Mouse (Mus musculus) right cerebral cortex, postnatal 25 days (tissue): Measurements from ENCODE around the gene Mlkl.
"Not testable (repeated sequence)": the region's sequence is repeated elsewhere in the genome, so short reads cannot be mapped to it uniquely, and the experiment has no call there.

Experiments
- DNase-seq: peaks from one replicate; pipeline ENCODE4 v3.0.0; 2022

The Mlkl gene

DNA sequence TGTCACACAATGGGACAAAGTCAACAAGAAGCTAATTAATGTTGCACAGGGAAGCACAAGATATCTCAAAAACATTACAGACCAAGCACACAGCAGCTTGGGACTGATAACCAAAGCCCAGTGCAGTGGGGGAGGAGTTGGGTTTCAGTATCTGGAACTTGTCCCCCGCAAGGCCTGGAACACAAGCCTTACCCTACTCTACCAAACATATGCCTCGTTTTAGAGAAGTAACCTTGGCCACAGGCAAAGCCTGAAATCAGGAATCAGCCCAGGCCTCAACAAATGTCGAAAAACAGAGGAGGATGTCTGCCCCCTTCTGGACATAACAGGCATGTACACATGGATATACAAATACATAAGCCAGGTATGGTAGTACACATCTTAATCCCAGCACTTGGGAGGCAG lies 25.2 kb downstream of the Mlkl start:
- DNase-seq: no peak

DNA sequence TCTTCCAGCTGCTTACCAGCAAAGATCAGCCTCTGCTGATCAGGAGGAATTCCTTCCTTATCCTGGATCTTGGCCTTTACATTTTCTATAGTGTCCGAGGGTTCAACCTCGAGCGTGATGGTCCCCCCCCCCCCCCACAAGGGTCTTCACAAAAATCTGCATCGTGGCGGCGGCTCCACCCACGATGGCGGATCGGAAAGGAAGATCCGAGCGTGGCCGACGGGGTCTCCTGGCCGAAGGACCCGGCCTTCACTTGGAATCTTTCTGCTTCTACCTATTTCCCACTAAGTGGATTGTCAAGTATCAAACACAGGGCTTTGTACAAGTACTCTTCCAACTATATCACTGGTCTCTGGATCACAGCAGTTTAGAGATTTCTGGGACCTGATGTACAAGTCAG lies 28.0 kb downstream of the Mlkl start:
- not testable (repeated sequence) for DNase-seq

DNA sequence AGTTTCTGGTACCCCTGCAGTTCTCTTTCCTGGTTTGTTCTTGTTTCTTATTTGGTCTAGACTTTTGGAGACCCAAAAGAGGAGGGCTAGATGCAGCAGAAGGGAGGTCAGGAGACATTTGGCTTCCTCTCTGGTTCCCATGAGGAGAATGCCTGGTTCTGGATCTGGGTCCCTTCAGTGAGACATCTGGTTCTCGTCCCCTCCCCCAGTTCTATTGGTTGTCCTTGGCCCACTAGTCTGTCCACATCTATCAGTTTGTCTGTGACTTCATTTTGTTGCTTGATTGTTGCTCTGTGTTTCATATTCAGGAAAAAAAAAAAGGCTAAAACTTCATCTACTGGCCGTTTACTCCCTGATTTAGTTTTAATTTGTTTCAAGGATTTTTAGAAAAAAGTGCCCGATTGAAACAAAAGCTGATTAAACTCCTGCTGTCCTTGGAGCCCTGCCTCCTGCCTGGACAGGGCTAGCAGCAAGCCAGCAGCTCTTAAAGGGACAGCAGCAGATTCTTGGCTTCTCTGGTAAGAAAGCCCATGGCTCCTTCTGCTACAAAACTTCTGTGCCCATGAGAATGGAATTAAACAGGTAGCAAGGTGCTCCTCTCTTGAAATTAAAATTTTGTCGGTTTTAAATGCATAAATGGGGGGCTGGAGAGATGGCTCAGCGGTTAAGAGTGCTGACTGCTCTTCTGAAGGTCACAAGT lies 32.8 kb downstream of the Mlkl start:
- no peak for DNase-seq

DNA sequence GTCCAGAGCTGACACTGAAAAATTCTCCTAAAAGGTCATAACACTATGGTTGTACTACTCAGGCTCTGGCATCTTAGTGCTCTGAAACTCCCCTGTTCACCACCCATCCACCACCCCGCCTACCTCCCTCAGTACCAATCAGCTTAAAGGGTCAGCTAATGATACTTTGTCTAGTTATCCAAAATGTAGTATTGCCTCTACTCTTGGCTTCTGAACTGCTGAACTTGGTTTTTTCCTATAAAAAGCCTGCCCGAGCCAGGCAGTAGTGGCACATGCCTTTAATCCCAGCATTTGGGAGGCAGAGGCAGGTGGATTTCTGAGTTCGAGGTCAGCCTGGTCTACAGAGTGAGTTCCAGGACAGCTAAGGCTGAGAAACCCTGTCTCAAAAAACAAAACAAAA lies 33.6 kb downstream of the Mlkl start:
- DNase-seq: no peak

DNA sequence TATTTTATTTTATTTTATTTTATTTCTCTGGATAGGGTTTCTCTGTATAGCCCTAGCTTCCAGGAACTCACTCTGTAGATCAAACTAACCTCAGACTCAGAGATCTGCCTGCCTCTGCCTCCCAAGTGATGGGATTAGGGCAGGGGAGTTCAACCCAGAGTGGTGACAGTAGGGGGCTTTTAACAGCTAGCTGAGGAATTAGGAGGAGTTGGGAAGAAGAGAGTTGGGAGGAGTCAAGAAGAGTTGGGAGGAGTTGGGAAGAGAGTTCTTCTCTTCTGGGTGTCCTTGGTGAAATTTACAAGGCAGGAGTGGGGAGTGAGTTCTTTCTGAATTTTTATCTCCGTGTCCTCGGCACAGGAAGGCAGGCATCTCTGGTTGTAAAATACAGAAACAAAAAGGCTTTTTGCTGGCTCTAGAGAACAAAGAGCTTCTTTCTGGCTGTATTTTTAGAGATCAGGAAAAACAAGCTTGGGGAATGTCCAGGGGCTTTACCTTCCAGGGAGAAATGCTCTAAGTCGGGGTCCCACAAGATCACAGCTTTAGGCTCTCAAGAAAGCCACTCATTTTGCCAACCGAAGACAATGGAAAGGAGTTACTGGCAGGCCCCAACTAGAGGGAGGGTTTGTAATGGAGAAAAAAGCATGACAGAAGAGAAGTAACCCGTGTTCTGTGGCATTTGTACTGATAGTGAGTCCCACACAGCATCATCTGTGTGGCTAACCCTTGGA lies 34.7 kb downstream of the Mlkl start:
- not testable (repeated sequence) for DNase-seq

DNA sequence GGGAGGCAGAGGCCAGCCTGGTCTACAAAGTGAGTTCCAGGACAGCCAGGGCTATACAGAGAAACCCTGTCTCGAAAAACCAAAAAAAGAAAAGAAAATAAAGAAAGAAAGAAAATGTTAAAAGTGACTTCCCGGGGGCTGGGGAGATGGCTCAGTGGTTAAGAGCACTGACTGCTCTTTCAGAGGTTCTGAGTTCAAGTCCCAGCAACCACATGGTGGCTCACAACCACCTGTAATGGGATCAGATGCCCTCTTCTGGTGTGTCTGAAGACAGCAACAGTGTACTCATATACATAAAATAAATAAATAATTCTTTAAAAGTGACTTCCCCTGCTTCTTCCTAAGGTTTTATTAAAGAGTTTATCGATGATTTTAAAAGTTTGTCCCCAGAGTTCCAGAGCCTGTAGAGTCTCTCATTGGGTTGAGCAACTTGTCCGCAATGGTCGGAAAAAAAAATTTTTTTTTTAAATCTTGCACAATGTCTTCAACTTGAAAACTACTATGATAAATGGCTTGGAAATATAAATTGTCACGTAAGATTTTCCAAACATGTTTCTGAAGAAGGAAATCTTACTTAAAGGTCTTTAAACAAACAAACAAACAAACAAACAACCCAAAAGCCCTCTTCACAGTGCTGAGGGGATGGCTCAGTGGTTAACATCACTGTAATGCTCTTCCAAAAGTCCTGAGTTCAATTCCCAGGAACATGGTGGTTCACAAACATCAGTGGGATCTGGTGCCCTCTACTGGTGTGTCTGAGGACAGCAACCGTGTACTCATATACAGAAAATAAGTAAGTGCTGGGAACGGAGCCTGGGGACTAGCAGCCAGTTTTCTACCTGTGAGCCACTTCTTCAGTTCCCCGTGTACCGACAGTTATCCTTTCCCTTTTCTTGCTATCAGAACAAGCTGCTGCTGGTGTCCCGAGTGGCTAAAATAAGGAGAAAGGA lies 37.1 kb downstream of the Mlkl start:
- no peak for DNase-seq

DNA sequence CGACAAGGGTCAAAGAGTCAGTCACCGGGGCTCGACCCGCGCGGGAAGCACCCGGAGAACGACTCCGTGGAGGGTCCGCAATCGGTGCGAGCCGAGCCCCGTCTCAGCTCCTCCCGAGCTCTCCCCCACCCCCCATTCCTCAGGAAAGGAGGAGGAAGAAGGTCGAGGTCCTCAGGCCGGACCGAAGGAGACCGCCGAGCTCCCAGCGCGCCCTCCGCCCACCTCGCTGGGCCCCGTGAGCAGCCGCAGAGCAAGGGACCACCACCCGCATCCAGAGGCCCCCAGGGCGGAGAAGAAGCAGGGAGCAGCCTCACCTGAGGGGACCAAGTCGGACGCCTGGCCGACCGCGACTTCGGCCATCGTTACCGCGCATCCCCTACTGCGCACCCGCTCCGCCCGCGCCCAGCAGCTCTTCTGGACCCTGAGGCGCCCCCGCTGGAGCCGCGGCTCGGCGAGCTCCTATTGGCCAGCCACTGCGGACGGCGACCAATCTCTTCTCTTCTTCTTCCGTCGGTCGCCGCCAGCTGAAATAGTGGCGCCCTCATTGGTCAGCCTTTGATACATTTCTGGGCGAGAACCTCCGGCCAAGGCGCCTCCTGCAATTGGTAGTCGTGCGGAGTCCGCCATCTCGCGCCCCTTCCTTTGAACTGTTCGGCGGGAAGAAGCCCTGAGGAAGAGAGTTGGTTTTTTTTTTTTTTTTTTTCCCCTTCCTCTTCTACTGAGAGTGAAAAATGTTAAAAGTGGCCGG lies 38.0 kb downstream of the Mlkl start, which contains the start of gene Rfwd3:
Gene Rfwd3 (minus strand): TSS at position 402 of the 748 bp plus-strand sequence.
- DNase-seq: peak; percentile 96

DNA sequence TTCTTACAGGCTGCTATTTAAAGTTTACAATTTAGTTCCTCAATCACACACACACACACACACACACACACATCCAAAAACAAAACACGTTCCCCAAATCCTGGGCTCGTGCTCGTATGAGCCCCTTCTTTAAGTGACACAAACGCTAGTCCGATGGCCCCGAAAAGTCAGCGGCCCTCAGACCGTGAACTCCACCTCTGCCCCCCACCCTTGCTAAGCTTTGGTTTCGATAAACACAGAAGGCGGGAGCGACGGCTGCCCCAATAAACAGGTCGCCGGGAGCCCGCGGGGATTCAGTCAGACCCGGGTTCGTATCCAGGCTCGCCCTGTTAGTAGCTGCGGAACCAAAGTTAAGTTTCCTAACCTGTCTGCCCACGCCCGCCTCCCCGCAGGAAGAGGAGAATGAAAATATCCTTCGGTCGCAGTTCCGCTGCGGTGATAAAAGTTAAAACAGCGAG lies 38.6 kb downstream of the Mlkl start:
- peak; percentile 9 for DNase-seq

DNA sequence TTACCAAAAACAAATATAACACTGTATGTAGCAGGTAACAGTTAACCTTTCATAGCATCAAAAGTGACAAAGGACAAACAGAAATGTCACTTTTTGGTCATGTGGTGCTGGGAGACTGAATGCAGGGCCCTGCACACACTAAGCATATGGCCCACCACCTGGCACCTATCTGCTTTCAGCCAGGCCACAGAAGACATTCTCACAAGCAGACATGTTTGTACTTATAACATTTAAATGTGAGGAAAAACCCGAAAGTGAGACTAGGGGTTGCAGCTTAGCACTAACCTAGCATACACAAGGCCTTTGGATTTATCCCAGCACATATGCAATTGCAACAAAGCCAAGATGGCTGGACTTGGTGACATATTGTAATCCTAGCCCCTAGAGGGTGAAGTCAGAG lies 40.0 kb downstream of the Mlkl start:
- no peak for DNase-seq

DNA sequence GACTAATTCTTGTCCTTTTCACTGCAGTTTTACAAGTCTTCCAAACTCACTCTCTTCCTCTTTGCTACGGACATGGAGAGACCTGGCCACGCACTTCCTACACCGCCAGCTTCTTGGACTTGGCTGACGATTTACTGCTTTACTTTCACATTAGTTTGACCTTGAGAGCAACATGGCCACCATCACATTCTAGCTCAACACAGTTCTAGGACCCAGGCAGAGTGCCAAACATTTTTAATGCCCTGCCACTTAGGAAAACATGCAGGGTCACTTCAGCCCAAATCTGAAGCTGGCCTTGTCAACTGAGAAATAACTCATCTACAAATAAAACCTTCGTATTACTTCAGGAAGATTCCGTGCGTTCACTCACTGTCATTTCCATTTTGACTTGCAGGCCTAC lies 46.2 kb downstream of the Mlkl start:
- no peak for DNase-seq

DNA sequence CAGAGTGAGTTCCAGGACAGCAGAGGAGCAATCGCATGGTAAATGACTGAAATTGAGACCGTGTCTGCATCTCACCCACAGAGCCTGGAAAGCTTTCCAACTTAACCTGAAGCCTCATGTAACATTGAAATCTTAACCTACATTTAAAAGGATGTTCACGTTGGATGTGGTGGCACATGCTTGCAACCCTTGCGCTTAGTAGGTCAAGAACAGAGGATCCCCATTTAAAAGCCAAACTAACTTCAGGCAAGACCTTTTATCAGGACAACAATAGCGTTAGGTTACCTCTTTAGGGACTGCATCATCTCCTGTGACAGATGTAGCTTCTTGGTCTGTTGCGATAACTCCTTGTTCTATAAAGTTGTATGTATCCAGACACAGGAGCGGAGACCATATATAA lies 47.4 kb downstream of the Mlkl start:
- DNase-seq: no peak

DNA sequence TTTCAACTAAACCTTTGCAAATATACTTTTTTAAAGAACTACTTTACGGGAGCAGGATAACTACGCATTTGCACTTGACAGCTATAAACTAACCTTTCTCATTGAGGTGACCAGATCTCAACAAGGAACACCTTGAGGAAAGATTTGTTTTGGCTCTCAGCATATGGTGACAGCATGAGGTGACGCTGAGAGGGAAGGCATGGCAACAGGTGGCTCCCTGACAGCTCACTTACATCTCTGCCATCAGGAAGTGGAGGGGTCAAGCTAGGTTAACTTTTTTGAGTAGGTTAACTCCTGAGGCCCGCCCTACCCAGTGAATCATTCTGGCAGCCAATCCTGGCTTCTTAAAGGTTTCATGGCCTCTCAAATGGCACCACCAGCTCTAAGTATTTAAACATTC lies 52.4 kb downstream of the Mlkl start:
- no peak for DNase-seq

DNA sequence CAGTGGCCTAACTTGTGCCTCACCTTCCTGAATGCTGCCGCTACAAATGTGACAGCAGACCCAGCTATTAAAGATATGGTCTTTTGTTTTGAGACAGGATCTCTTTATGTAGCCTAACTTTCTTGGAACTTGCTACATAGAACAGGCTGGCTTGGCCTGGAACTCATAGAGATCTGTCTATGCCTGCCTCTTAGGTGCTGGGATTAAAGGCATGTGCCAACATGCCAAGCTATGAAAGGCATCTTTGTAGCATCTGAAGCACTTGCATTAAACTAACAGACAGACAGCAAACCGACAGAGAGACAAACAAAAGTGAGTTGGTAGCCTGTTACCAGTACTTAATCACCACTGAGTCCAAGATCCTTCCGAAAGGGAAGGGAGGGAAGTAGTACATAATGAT lies 55.9 kb downstream of the Mlkl start:
- no peak for DNase-seq

DNA sequence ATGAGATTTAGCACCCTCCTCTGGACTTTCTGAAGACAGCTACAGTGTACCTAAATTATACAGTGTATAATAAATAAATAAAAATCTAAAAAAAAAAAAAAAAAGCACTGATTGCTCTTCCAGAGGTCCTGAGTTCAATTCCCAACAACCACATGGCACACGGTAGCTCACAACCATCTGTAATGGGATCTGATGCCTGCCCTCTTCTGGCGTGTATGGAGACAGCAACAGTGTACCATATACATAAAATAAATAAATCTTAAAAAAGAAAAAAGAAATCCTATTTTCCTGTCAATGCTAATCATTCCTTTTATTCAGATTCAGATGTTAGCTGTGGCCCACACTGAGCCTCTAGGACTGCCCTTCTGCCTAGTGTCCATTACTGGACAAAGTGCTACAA lies 69.7 kb downstream of the Mlkl start:
- DNase-seq: no peak

DNA sequence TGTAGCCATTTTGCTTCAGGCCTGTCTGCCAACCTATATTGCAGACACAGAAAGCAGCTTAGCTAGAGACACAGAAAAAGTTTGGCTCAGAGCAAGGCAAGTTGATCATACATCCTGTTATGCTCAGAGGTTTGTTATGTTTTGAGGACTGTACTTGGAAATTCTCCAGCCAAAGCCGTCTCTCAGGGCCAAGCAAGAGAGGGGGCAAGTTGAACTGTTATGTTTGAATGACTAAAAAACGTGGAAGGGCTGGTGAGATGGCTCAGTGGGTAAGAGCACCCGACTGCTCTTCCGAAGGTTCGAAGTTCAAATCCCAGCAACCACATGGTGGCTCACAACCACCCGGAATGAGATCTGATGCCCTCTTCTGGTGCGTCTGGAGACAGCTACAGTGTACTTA lies 71.8 kb downstream of the Mlkl start:
- DNase-seq: not testable (repeated sequence)

DNA sequence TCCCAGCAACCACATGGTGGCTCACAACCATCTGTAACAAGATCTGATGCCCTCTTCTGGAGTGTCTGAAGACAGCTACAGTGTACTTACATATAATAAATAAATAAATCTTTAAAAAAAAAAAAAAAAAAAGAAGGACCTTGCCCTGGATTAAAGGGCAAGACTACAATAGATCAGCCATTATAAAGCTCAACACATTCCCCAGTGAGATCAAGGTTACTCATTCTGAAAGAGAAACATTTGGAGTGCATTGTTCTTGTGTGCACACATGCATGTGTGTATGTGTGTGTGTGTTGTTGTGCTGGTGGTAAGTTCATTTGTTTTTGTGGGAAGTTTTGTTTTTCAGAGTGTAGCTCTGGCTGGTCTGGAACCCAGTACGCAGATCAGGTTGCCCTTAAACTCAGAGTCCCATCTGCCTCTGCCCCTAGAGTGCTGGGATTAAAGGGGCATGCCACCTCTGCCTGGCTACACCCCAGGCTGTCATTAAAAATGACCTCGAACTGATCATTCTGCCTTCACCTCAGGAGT lies 73.2 kb downstream of the Mlkl start:
- no peak for DNase-seq

DNA sequence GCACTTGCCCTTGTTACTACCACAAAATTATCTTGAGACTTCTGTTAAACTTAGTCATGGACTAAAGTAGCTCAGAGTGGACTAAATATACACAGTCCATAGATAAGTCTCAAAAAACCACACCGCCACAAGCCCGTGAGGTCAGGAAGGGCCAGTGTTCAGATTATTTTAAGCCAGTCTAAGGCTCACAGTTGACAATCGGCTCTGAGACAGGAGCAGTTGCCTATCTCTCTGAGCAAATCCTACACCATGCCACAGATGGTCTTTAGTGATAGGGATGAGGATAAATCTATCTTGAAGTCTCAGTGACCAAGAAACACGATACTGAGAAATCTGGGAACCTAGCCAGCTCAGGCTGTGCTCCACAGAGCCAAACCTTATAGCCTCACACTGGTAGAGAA lies 76.0 kb downstream of the Mlkl start:
- no peak for DNase-seq
